Mouse (Mus musculus) naive thymus-derived CD4-positive, alpha-beta T cell, adult 2 months (primary cell): ENCODE measurements around the gene Fam53b.
"Not testable (repeated sequence)": the region's sequence is repeated elsewhere in the genome, so short reads cannot be mapped to it uniquely, and the experiment has no call there.

Experiments used
- DNase-seq: peaks from one replicate; pipeline ENCODE4 v3.0.0-alpha.2; 2011; ENCODE audit warnings: low read depth

Fam53b gene

DNA sequence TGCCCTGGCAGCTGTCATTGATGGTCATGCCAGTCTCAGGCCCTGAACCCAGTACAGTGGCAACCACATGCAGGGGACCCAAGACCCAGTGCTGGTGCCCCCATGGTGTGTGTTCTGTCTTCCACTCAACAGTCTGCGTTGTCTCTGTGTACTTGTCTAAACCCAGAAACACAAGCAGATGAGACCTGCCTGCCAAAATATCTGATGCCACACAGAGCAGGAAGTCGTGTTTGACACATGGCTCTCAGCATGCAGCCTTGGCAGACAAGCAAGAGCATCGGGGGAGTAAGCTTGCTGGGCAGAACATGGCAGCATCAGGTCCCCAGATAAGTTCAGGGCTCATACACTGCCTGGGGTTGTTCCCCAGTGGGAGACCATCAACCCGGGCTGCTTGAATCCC lies 134.6 kb downstream of the Fam53b start:
- DNase-seq: no peak

DNA sequence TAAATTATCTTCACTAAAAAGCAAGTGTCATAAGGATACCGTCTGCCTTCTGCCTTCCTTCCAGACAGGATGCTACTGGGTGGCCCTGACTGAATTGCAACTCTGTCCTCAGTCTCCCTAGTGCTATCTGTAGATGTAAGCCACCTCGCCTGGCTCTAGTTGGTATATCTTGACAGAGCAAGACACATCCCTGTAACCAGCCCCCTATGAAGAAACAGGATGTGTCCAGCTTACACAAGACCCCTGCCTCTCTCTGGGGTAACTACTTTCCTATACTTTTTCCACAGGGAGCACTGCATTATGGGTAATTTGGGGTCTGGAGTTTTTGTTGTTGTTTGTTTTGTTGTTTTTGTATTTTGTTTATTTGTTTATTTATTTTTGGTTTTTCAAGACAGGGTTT lies 137.8 kb downstream of the Fam53b start:
- DNase-seq: no peak

DNA sequence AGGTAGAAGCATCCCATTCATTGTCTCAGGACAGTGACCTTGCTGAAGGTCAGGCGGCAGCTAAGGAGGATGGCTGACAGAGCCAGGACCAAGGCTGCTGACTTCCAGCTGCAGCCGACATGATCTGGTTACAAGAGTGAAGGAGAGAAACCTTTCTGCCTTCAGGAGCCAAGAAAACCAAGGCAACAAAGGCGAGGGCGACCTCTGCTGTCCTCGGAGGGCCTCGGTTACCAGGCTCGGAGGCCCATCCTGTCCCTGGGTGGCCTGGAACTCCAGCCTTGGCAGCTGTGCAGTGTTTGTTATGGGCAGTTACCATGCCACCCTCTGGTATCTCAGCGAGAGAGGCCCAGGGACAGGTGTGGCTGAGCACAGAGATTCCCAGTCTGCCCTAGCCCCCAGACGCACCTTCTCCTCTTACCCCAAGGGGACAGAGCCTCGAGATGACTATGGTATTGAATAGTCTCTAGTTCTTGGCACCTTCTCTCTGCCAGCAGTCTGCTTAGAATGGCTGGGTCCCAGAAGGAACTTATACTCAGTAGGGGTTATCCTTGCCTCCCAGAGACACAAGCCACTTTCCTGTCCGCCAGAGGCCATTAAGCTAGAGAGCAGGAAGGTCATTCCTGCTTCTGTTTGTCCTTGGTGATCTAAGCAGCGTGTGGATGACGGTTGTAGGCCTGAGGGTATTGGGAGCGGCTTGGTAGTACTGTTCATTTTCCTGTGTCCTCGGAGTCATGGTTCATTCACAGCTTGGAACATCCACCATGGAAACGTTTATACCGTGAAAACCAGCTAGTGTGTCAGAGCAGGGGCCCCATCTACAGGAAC lies 139.5 kb downstream of the Fam53b start:
- no peak for DNase-seq

DNA sequence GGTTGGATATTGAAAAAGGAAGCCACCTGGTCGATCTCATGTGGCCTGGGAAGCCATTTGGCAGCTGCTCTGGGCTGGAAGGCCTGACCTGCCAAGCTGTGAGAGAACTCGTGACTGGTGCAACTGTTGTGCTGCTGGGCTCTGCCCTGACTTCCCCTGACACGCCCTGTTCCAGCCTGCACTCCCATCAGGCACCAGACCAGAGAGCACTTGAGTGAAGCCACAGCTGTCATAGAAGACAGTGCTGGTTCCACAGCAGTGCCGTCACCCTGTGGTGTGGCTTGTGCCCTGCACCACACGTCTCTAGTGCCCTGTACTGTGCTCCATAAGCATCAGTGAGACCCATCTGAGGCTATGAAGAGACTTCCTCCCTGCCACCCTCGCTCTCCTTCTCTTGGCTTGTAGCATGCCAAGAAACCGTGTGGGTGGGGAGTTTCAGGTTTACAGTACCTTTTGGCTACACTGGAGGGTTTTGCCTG lies 141.2 kb downstream of the Fam53b start:
- DNase-seq: peak; percentile 45

DNA sequence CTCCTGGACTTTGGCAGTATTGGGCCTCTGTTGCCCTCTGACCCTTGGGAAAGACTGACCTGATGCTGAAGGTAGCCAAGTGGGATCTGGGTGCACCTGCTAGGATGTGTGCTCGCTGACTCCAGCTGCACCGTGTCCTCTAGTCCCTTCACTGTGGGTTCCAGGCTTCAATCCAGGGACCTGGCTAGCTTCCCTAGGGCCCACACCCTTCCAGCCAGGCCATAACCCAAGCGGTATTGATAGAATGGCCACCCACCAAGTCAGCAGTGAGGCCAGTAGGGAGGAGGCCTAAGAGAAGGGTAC lies 142.9 kb downstream of the Fam53b start:
- no peak for DNase-seq

DNA sequence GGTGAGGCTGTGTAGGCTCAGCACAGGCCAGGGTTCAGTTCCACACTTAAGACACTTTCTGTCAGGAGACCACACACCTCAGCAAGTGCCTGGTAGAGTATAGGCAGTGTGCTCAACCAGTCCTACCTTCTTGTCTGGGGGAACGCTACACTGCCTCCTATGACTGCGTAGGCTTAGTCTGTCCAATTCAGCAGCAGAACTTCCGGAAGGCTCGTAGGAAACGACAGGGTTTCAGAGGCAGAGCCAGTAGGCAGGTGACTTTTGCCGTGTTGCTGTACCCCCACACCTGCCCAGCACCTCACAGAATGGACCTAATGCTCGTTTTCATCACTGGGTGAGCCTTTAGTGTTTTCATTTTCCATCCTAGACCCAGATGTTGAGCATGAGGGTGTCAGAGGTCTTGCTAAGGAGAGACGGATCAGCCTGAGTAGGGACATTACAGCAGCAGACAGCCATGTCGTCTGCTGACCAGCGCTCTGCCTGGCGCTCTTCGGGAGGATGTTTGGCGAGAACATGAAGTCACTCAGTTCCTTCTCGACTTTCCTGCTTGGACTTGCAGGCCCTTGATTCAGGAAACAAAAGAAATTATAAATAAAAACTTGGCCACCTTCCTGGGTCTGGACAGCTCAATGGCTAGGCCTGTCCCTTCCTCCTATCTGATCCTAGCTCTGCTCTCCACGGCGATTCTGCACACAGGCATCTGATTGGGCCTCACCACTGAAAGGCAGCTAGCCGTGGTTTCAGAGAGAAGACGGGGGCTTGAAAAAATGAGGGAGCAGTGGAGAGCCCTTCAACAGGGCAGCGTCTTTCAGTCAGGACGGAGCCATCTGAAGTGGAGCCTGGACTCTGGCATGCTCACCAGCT lies 143.5 kb downstream of the Fam53b start:
- DNase-seq: no peak

DNA sequence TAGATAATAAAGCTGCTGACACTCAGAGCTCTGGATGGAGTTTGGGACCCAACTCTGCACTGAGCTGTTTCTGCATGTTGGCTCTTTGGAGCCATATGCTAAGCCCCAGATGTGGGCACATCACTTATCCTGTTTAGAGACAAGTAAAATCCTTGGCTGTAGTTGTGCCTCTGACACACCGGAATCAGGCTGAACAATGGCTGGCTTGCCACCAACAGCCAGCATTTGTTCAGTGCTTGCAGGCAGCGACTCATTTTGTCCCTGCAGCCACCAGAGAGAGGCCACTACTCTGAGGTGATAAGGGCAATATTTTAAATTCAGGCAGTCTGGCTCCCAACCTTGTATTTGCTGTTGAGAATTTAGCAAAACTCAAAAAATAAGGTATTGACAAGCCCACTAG lies 145.1 kb downstream of the Fam53b start:
- no peak for DNase-seq

DNA sequence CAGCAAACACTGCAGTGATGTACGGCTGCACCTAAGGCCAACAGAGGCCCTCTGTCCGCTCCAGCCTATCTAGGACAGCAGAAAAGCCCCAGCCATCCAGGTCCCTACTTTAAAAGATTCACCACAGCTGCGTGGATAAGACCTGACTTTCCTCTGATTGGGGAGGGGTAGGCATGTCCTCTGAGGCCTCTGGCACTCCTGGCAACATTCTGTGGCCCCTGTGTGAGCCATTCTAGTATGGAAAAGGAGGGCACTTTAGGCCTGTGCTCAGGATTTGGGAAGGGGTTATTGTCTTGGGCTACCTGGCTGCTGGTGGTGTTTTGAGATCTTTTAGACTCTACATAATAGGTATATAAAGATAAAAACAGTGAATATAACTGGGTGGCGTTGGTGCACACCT lies 147.2 kb downstream of the Fam53b start:
- no peak for DNase-seq

DNA sequence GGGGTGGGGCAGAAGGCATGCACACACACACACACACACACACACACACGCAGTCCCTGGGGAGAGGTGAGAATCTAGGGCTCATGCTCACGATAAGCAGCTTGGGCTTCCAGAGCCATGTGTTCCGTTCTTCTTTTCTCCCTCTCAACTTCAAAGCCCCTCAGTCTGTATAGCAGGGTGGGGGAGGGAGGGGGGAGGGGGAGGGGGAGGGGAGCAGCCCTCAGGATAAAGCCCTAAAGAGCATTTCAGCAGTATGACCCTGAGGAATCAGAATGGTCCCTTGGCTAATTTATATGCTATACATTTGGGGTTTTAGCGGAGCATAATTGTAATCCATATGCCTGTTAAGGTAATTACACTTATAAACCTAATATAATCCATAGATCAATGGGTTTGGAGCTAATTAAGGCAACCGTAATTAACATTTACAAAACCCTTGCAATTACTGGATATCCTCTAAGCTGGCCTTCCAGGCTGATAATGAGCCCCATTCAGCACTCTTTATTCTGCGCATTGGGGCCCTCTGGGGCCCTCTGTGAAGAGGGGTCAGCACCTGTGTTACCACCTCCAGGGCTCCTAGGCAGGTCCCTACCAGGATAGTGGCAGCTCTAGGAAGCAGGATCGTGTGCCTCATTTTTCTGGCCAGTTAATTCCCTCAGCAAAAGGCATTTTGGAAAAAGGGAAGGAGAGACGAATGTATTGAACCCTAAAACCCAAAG lies 147.9 kb downstream of the Fam53b start:
- no peak for DNase-seq

DNA sequence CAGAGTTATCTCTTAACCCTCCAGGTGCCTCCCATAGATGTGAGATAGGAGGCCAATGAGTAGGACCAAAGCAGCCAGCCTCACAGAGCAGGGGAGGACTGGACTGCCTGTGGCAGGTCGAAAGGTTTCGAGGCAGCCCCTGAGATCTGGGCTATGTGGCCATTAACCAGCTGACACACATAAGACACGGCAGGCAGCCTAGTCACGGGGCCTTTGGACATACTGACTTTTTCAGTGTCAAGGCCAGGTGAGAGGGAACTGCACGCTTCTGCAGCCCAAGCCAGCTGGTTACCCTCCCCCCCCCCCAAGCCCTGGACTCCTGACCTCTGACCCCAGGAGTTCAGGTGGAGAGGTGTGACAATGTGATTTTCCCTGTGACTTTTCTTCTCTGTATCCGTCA lies 148.9 kb downstream of the Fam53b start:
- no peak for DNase-seq

DNA sequence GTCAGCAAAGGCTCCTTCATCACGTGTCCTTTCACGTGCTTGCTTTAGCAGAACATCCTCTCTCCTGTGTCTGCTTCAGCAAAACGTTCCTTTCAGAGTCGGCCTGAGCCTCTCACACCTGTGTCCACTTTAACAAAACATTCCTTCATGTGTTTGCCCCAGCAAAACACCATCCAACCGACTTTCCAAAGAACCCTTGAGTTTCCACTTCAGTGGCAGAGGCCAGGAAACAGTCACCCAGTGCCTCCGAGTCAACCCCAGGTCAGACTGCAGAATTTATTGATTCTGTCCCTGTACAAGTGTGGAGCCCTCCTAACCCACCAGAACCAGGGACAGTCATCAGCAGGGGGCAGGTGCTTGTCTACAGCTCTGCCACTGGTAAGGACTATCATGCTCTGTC lies 150.9 kb downstream of the Fam53b start:
- DNase-seq: not testable (repeated sequence)
